Mouse (Mus musculus): ENCODE measurements around the gene Wwox.

The Wwox gene

GRCm38 (mm10) chr8:115045746-115046145 lies 606.3 kb downstream of the Wwox start:
- no peak for DNase-seq

- peak; percentile 11 to 14 for DNase-seq
Observed at GRCm38 (mm10) chr8:115046496-115046895, 607.0 kb downstream of the Wwox start.

- DNase-seq: no peak
Observed at GRCm38 (mm10) chr8:115058193-115058835, 618.9 kb downstream of the Wwox start.

- no peak for DNase-seq
Observed at GRCm38 (mm10) chr8:115063623-115064022, 624.2 kb downstream of the Wwox start.

GRCm38 (mm10) chr8:115064691-115065090 lies 625.2 kb downstream of the Wwox start:
- no peak for DNase-seq

GRCm38 (mm10) chr8:115065386-115065785 lies 625.9 kb downstream of the Wwox start:
- DNase-seq: no peak

- no peak for DNase-seq
Observed at GRCm38 (mm10) chr8:115066550-115067058, 627.1 kb downstream of the Wwox start.

- DNase-seq: no peak
Observed at GRCm38 (mm10) chr8:115068723-115069122, 629.3 kb downstream of the Wwox start.

GRCm38 (mm10) chr8:115070225-115070624 lies 630.8 kb downstream of the Wwox start:
- no peak for DNase-seq

GRCm38 (mm10) chr8:115071231-115071630 lies 631.8 kb downstream of the Wwox start:
- no peak for DNase-seq

- no peak for DNase-seq
Observed at GRCm38 (mm10) chr8:115078296-115078695, 638.8 kb downstream of the Wwox start.

GRCm38 (mm10) chr8:115081302-115082207 lies 642.1 kb downstream of the Wwox start:
- DNase-seq: no peak

- no peak for DNase-seq
Observed at GRCm38 (mm10) chr8:115088162-115088561, 648.7 kb downstream of the Wwox start.

- DNase-seq: peak in 1 of 2 experiments; percentile 10
Observed at GRCm38 (mm10) chr8:115089744-115090143, 650.3 kb downstream of the Wwox start.

GRCm38 (mm10) chr8:115090202-115090601 lies 650.7 kb downstream of the Wwox start:
- no peak for DNase-seq

- peak; percentile 47 to 53 for DNase-seq
Observed at GRCm38 (mm10) chr8:115095548-115095947, 656.1 kb downstream of the Wwox start.

- peak; percentile 12 to 16 for DNase-seq
Observed at GRCm38 (mm10) chr8:115097988-115098562, 658.6 kb downstream of the Wwox start.

- no peak for DNase-seq
Observed at GRCm38 (mm10) chr8:115109309-115109708, 669.9 kb downstream of the Wwox start.

GRCm38 (mm10) chr8:115110423-115110822 lies 671.0 kb downstream of the Wwox start:
- peak; percentile 24 to 46 for DNase-seq

GRCm38 (mm10) chr8:115112062-115112461 lies 672.6 kb downstream of the Wwox start:
- DNase-seq: no peak

- DNase-seq: no peak
Observed at GRCm38 (mm10) chr8:115114498-115114897, 675.0 kb downstream of the Wwox start.

- no peak for DNase-seq
Observed at GRCm38 (mm10) chr8:115126081-115126480, 686.6 kb downstream of the Wwox start.

GRCm38 (mm10) chr8:115126674-115127073 lies 687.2 kb downstream of the Wwox start:
- DNase-seq: no peak
